Mouse (Mus musculus): Measurements from ENCODE around the gene Tbc1d25. TPM values are rescaled to one million over a fixed set of nuclear protein-coding genes. Genes with fewer than 3 reads are reported as not detected.

Tbc1d25 gene
- polyA plus RNA-seq, 1 experiment: 27.4 TPM

- Histone ChIP-seq H3K27me3 (ENCODE audit: control insufficient read depth, insufficient read depth, low read length) (no peaks in the 10 kb centered on the region), H3K27ac (ENCODE audit: insufficient read depth, low read length) (peak overlapping the region; percentile 94), H3K4me1 (ENCODE audit: control insufficient read depth, insufficient read depth, low read length) (peaks cover 8% of the 10 kb centered on the region), H3K4me3 (replicated peaks; ENCODE audit: insufficient read depth, low read depth, low read length) (no peak overlapping the region)
- WGBS: 23% methylated on average over 6 of the region's 6 CpGs
- peak; percentile 59 to 83 for DNase-seq
- TF ChIP-seq POLR2A (IDR thresholded peaks at IDR 0.05; ENCODE audit: borderline replicate concordance, insufficient read depth, low read length) (no peak), CTCF (IDR thresholded peaks at IDR 0.05; ENCODE audit: borderline replicate concordance, insufficient read depth, low read depth, low read length) (no peak)
Observed at GRCm38 (mm10) chrX:8123821-8124470, 52.0 kb downstream of the Tbc1d25 start.

GRCm38 (mm10) chrX:8117264-8117663 is 58.7 kb downstream of the Tbc1d25 start:
- Histone ChIP-seq H3K27ac (ENCODE audit: insufficient read depth, low read length) (no peak overlapping the region), H3K27me3 (ENCODE audit: control insufficient read depth, insufficient read depth, low read length) (no peaks in the 10 kb centered on the region), H3K4me3 (replicated peaks; ENCODE audit: insufficient read depth, low read depth, low read length) (no peak overlapping the region), H3K4me1 (ENCODE audit: control insufficient read depth, insufficient read depth, low read length) (no peaks in the 10 kb centered on the region)
- no peak for DNase-seq
- TF ChIP-seq CTCF (IDR thresholded peaks at IDR 0.05; ENCODE audit: borderline replicate concordance, insufficient read depth, low read depth, low read length): no peak
- no peak for TF ChIP-seq POLR2A (IDR thresholded peaks at IDR 0.05; ENCODE audit: borderline replicate concordance, insufficient read depth, low read length)

DNA sequence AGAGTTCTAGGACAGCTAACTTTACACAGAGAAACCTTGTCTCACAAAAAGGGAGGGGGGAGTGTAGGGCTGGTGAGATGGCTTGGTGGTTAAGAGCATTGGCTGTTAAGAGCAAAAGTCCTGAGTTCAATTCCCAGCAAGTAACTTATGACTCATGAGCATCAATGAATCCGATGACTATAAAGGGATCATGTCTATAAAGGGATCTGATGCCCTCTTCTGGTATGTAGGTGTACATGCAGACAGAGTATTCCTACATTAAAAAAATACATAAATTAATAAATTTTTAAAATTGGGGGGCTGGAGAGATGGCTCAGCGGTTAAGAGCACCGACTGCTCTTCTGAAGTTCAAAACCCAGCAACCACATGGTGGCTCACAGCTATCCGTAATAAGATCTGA is 60.7 kb downstream of the Tbc1d25 start:
- 56% methylated on average over 4 of the region's 4 CpGs for WGBS
- H3K4me1 ChIP-seq (ENCODE audit: control insufficient read depth, insufficient read depth, low read length): no peaks in the 10 kb centered on the region
- no peak overlapping the region for H3K27ac ChIP-seq (ENCODE audit: insufficient read depth, low read length)
- no peak overlapping the region for H3K4me3 ChIP-seq (replicated peaks; ENCODE audit: insufficient read depth, low read depth, low read length)
- TF ChIP-seq CTCF (IDR thresholded peaks at IDR 0.05; ENCODE audit: borderline replicate concordance, insufficient read depth, low read depth, low read length) (no peak), POLR2A (IDR thresholded peaks at IDR 0.05; ENCODE audit: borderline replicate concordance, insufficient read depth, low read length) (no peak)
- H3K27me3 ChIP-seq (ENCODE audit: control insufficient read depth, insufficient read depth, low read length): no peaks in the 10 kb centered on the region
- DNase-seq: no peak

DNA sequence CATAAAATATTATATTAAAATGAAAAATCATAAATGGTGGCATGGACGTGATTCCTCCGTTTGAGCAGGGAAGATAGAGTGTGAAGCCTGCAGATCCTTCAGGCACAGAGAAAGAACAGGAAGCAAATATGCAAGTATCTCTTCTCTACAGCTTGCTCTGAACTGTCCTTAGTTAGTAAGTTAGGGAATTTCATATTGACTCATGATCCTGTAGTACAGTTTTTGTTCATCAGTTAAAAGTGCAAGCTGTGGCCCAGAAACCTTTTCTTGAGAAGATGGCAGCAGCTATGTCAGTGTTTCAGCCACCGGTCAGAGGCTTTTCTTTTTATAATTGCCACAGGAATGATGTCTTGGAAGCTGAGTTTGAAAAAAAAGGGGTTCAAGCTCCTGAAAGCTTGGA is 71.0 kb downstream of the Tbc1d25 start:
- H3K27ac ChIP-seq (ENCODE audit: insufficient read depth, low read length): no peak overlapping the region
- TF ChIP-seq POLR2A (IDR thresholded peaks at IDR 0.05; ENCODE audit: borderline replicate concordance, insufficient read depth, low read length) (no peak), CTCF (IDR thresholded peaks at IDR 0.05; ENCODE audit: borderline replicate concordance, insufficient read depth, low read depth, low read length) (no peak)
- no peaks in the 10 kb centered on the region for H3K4me1 ChIP-seq (ENCODE audit: control insufficient read depth, insufficient read depth, low read length)
- no peak for DNase-seq
- 92% methylated on average over 3 of the region's 3 CpGs for WGBS
- no peak overlapping the region for H3K4me3 ChIP-seq (replicated peaks; ENCODE audit: insufficient read depth, low read depth, low read length)
- H3K27me3 ChIP-seq (ENCODE audit: control insufficient read depth, insufficient read depth, low read length): no peaks in the 10 kb centered on the region

Other genes with a start within 250 kb of the Tbc1d25 start
- not detected in 2 replicates for gene Eras, start 247.6 kb downstream of the Tbc1d25 start, polyA plus RNA-seq (2012; rRNA removed)
- 66.2 and 71.0 TPM in 2 replicates for gene Hdac6, start 228.3 kb downstream of the Tbc1d25 start, polyA plus RNA-seq (2012; rRNA removed)
- not detected in 2 replicates for gene Gata1, start 198.1 kb downstream of the Tbc1d25 start, polyA plus RNA-seq (2012; rRNA removed)
- gene Glod5, start 157.7 kb downstream of the Tbc1d25 start, polyA plus RNA-seq (2012; rRNA removed): 0.90 and 1.3 TPM in 2 replicates
- gene Suv39h1, start 101.4 kb downstream of the Tbc1d25 start, polyA plus RNA-seq (2012; rRNA removed): 22.3 and 22.7 TPM in 2 replicates
- gene Was, start 85.7 kb downstream of the Tbc1d25 start, polyA plus RNA-seq (2012; rRNA removed): 0.44 and 0.67 TPM in 2 replicates
- gene Wdr13, start 43.3 kb downstream of the Tbc1d25 start, polyA plus RNA-seq (2012; rRNA removed): 131 and 141 TPM in 2 replicates
- gene Rbm3, start 30.3 kb downstream of the Tbc1d25 start, polyA plus RNA-seq (2012; rRNA removed): 276 and 291 TPM in 2 replicates
- gene Ebp, start 17.3 kb upstream of the Tbc1d25 start, polyA plus RNA-seq (2012; rRNA removed): 59.9 and 68.5 TPM in 2 replicates
- 250 and 287 TPM in 2 replicates for gene Porcn, start 30.3 kb upstream of the Tbc1d25 start, polyA plus RNA-seq (2012; rRNA removed)
- 45.9 and 50.1 TPM in 2 replicates for gene Ftsj1, start 76.2 kb upstream of the Tbc1d25 start, polyA plus RNA-seq (2012; rRNA removed)
- gene Slc38a5, start 95.0 kb upstream of the Tbc1d25 start, polyA plus RNA-seq (2012; rRNA removed): 9.1 and 10.4 TPM in 2 replicates
- not detected in 2 replicates for gene Ssxb10, start 151.2 kb upstream of the Tbc1d25 start, polyA plus RNA-seq (2012; rRNA removed)
- gene Ssxb9, start 190.8 kb upstream of the Tbc1d25 start, polyA plus RNA-seq (2012; rRNA removed): not detected in 2 replicates
- not detected in 2 replicates for gene Ssxb1, start 237.1 kb upstream of the Tbc1d25 start, polyA plus RNA-seq (2012; rRNA removed)